In genomic region chr4:57839343-57839742, GRCm38 (mm10) we compare ENCODE assay signal across 16 mouse cellular contexts.
DNase-seq lines count a peak whose midpoint lies in the region; ATAC-seq and TF ChIP-seq lines count a peak whose summit lies in the region.
"Had no signal": no experiment of that assay in that cellular context is flagged by ENCODE, and none has a peak within 500 bp of the region (broad histone marks: within the 10 kb centered on the region; RNA-seq: fewer than 3 reads in every experiment).

No protein-coding gene starts in this region.

- H3K27me3 ChIP-seq in kidney, adult 2 months (replicated peaks; ENCODE audit: control insufficient read depth, insufficient read depth, low read length): no peaks in the 10 kb centered on the region
- no peaks in the 10 kb centered on the region for H3K27me3 ChIP-seq in C2C12 (ENCODE audit: control insufficient read depth, insufficient read depth, insufficient read length)
- no peaks in the 10 kb centered on the region for H3K27me3 ChIP-seq in heart, embryonic 15.5 days
- H3K27me3 ChIP-seq: embryonic facial prominence, embryonic 13.5 days; forebrain, embryonic 15.5 days; kidney, embryonic 15.5 days; neural tube, embryonic 13.5 days had no signal

- H3K27ac ChIP-seq in kidney, adult 2 months (ENCODE audit: insufficient read depth, low read depth, low read length): no peak overlapping the region
- peak overlapping the region; percentile 51 for H3K27ac ChIP-seq in heart, embryonic 15.5 days
- H3K27ac ChIP-seq: embryonic facial prominence, embryonic 13.5 days; forebrain, embryonic 15.5 days; hindbrain, postnatal 0 days; kidney, embryonic 15.5 days; neural tube, embryonic 13.5 days had no signal

- peaks cover 58% of the 10 kb centered on the region for H3K79me2 ChIP-seq in C2C12 (ENCODE audit: control insufficient read depth, insufficient read depth)

- no peaks in the 10 kb centered on the region for H3K9me3 ChIP-seq in heart, embryonic 15.5 days (replicated peaks)
- H3K9me3 ChIP-seq: embryonic facial prominence, embryonic 13.5 days; forebrain, embryonic 15.5 days; kidney, embryonic 15.5 days; neural tube, embryonic 13.5 days had no signal

- peak; percentile 49 for DNase-seq in kidney, adult 2 months
- DNase-seq in kidney, postnatal 36 days: no peak
- DNase-seq in adipocyte (ENCODE audit: low spot score): peak; percentile 65
- no peak for DNase-seq in T-cell, adult 2 months (ENCODE audit: low spot score)
- DNase-seq in cerebellum, adult 11-12 months: no peak
- DNase-seq: gastrocnemius, postnatal 25 days; midbrain, embryonic 14.5 days; retina, postnatal 1 day; spleen, adult 18-20 months had no signal

- WGBS in kidney, adult 2 months: 47% methylated on average over 4 of the region's 4 CpGs
- WGBS in heart, embryonic 15.5 days: 42% methylated on average over 4 of the region's 4 CpGs

- ATAC-seq in heart, embryonic 15.5 days (replicated peaks; ENCODE audit: insufficient number of reproducible peaks, insufficient read depth, low FRiP score, low read depth): no peak
- ATAC-seq: forebrain, embryonic 15.5 days; hindbrain, postnatal 0 days had no signal

- H3ac ChIP-seq in C2C12 (ENCODE audit: control insufficient read depth, insufficient read length, low read depth): no peak overlapping the region

- TF ChIP-seq CTCF in kidney, adult 2 months (conservative IDR thresholded peaks at IDR 0.05; ENCODE audit: insufficient read depth, insufficient read length, low read depth, low read length): no peak
- no peak for TF ChIP-seq CTCF in C2C12 (IDR thresholded peaks at IDR 0.05; ENCODE audit: control insufficient read depth, insufficient read depth, insufficient read length)

- no peaks in the 10 kb centered on the region for H3K36me3 ChIP-seq in kidney, adult 2 months (ENCODE audit: control insufficient read depth, insufficient read depth, low read length)
- no peaks in the 10 kb centered on the region for H3K36me3 ChIP-seq in C2C12 (ENCODE audit: control insufficient read depth, insufficient read depth)
- H3K36me3 ChIP-seq in heart, embryonic 15.5 days: no peaks in the 10 kb centered on the region
- H3K36me3 ChIP-seq: embryonic facial prominence, embryonic 13.5 days; forebrain, embryonic 15.5 days; kidney, embryonic 15.5 days; neural tube, embryonic 13.5 days had no signal

- no peak for TF ChIP-seq POLR2A in kidney, adult 2 months (IDR thresholded peaks at IDR 0.05; ENCODE audit: low read depth, low read length)

- peaks cover 13% of the 10 kb centered on the region for H3K79me3 ChIP-seq in C2C12 (ENCODE audit: low read depth)

- no peak overlapping the region for H3K4me2 ChIP-seq in heart, embryonic 15.5 days
- H3K4me2 ChIP-seq: embryonic facial prominence, embryonic 13.5 days; forebrain, embryonic 15.5 days; kidney, embryonic 15.5 days; neural tube, embryonic 13.5 days had no signal

- H3K9ac ChIP-seq in heart, embryonic 15.5 days: no peak overlapping the region
- H3K9ac ChIP-seq: embryonic facial prominence, embryonic 13.5 days; forebrain, embryonic 15.5 days; kidney, embryonic 15.5 days; neural tube, embryonic 13.5 days had no signal

- H3K4me3 ChIP-seq in kidney, adult 2 months (ENCODE audit: insufficient read depth, low read depth, low read length): no peak overlapping the region
- H3K4me3 ChIP-seq in C2C12 (ENCODE audit: insufficient read depth, poor library complexity, severe bottlenecking): no peak overlapping the region
- no peak overlapping the region for H3K4me3 ChIP-seq in heart, embryonic 15.5 days
- H3K4me3 ChIP-seq: embryonic facial prominence, embryonic 13.5 days; forebrain, embryonic 15.5 days; kidney, embryonic 15.5 days; neural tube, embryonic 13.5 days had no signal

- peaks cover 17% of the 10 kb centered on the region; the same call in 1 of the 2 replicates for H3K4me1 ChIP-seq in kidney, adult 2 months (ENCODE audit: control insufficient read depth, insufficient read depth, low read length)
- peaks cover 47% of the 10 kb centered on the region for H3K4me1 ChIP-seq in heart, embryonic 15.5 days (replicated peaks)
- H3K4me1 ChIP-seq: forebrain, embryonic 15.5 days had no signal

TF ChIP-seq in C2C12, 6 proteins besides CTCF, POLR2A, EP300 and RAD21:
- peak; percentile 59 for TF ChIP-seq FOSL1 (IDR thresholded peaks at IDR 0.05; ENCODE audit: insufficient read depth, low read length, poor library complexity, severe bottlenecking)
- TF ChIP-seq MYOG (IDR thresholded peaks at IDR 0.05; ENCODE audit: control insufficient read depth, extremely low read depth, insufficient read length): no peak
- peak; percentile 43 for TF ChIP-seq MAX (IDR thresholded peaks at IDR 0.05)
- TF ChIP-seq CEBPB (IDR thresholded peaks at IDR 0.05; ENCODE audit: low read depth): peak; percentile 94
- TF ChIP-seq MYOD1 (IDR thresholded peaks at IDR 0.05; ENCODE audit: control insufficient read depth, insufficient read length, low read depth): no peak
- TF ChIP-seq USF1 (IDR thresholded peaks at IDR 0.05; ENCODE audit: low read depth): no peak

Comparison
In these comparisons a context has a peak if more than half of its experiments do, and no peak if none do; other contexts are left out.
1. DNase-seq: peak in kidney, adult 2 months (single experiment) and adipocyte (single experiment); none in kidney, postnatal 36 days (0 of 2), T-cell, adult 2 months (single experiment) and cerebellum, adult 11-12 months (single experiment).